Mouse (Mus musculus) cerebellum, adult 8-10 months (tissue): ENCODE measurements around the gene Mrpl16.

Experiments
- DNase-seq: peaks from one replicate; pipeline ENCODE4 v3.0.0; 2022

The Mrpl16 gene

GRCm38 (mm10) chr19:11770205-11770892, at the start of gene Mrpl16:
Mrpl16 (plus strand) TSS chr19:11770391.
- DNase-seq = peak; percentile 92

DNA sequence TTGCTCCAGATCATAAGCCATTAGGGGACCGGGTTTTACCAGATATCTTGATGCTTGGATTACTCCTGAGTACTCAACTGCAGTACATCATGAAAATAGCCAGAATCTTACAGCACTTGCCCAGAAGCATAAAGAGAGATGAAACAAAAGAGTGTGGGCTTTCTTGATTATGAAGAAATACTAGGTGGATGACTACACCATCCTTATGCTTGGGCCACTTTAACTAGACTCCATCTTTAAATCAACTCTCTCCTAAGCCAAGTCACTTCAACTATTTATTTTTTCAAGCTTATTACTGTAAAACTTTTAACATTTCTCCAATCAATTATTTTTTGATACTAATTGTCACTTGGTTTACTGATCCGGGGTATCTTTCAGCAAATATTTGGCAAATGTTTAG, 46.3 kb upstream of the Mrpl16 start:
- no peak for DNase-seq

DNA sequence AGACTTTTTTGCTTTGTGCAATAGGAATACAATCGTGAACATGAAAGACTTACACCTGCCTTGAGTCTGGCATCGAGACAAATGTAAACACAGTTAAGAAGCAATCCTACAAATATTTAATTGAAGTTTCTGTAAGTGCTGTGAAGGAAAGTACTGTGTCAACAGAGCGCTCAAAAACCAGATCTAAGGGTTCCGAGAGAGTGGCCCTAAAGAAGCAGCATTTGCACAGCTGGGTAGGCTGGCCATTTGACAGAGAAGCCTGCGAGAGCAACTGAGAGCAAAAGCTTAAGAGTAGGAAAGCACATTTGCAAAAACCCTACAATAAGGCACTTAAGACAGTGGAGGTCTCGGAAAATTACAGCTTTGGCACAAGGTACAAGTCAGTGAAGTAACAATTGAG, 45.9 kb upstream of the Mrpl16 start:
- DNase-seq = no peak

- no peak for DNase-seq
Observed at GRCm38 (mm10) chr19:11725915-11726314, 44.3 kb upstream of the Mrpl16 start.

GRCm38 (mm10) chr19:11727304-11727703, 42.9 kb upstream of the Mrpl16 start:
- no peak for DNase-seq

DNA sequence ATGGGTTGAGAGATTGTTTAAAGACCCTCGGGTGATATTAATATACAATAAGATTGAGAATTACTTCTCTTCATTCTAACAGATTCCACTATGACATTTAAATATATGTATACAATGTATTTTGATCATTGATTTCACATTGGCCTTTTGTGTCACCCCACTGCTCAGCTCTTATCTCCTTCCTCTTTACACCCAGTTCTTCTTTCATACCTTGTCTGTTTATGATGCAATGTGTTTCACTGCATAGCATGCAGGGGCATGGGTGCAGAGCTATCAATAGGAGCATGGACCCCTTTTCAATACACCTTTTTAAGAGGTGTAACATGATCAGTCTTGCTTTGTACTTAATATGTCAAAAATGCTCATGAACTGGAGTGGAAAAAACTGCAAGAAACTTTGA, 39.9 kb upstream of the Mrpl16 start:
- DNase-seq = no peak

GRCm38 (mm10) chr19:11736455-11736854, 33.7 kb upstream of the Mrpl16 start:
- no peak for DNase-seq

- DNase-seq = no peak
Observed at GRCm38 (mm10) chr19:11745680-11746079, 24.5 kb upstream of the Mrpl16 start.

DNA sequence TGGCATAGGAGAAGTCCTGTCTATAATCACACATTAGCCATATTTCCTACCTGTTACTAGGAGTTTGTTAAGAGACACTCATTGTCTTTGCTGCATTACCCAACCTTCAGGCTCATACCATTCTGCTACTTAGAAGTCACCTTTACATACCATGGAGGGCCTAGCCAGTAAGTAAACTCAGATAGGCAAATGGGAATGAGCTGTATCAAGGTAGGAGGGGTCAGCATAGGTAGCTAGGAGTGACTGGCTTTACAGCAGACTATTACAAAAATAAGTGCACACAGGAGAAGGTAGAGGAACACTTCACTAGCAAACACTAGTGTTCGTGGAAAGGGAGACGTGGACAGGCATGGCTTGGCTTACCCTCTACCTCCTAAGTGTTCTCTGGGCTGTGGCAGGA, 22.9 kb upstream of the Mrpl16 start, which contains the start of gene Gif:
Gene Gif (plus strand): TSS at position 257 of the 400 bp plus-strand sequence.
- DNase-seq = no peak

DNA sequence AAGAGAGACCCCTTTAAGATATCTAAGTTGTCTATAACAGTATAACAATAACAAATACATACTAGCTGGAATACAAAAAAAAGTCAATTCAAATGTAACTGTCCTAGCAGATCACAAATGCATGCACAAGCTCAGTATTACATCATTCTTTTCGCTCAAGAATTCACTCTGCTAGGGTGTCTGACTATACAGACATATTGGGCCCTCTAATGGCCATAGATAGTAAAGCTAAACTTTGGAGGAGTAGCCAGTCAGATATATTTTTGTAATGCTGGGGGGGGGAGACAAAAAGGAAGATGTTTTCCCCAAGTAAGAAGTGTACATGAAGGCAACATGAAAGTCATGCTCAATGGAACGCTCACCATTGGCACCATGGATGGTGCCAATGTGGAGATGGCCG, 5.1 kb upstream of the Mrpl16 start:
- no peak for DNase-seq

GRCm38 (mm10) chr19:11766413-11766812, 3.8 kb upstream of the Mrpl16 start:
- DNase-seq = no peak

DNA sequence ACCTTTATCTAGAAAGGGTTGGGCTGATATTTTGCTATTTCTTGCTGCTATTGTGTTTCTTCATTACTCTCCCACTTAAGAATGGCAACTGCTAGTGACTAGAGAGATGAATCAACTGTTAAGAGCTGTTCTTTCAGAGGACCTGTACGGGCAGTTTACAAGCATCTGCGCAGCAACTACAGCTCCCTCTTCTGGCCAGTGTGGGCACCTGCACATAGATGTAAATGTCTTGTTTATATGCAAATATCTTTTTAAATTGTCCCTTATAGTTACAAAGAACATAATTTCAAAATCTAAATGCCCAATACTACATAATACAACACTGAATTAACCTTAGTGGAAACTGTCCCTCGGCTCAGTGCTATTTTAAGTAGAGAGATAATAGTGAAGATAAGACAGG, 2.0 kb upstream of the Mrpl16 start:
- no peak for DNase-seq

DNA sequence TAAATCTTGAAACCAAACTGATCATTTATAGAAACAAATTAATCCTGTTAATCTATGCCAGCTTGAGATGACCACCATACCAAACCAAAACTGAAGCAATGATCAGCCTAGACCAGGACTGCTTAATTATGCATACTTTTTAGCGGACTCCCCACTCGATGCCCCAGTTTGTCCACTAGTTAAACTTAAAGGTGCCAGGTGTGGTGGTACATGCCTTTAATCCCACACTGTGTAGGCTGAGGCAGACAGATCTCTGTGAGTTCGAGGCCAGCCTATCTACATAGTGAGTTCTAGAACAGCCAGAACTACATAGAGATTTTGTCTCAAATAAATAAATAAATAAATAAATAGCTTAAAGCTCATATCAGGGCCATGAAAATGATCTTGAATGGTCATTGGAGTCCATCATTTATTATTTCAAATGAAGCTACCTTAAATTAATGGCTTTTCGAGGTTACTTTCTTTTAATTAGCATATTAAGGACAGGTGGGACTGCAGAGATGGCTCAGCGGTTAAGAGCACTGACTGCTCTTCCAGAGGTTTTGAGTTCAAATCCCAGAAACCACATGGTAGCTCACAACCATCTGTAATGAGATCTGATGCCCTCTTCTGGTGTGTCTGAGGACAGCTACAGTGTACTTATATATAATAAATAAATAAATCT, 802 bp upstream of the Mrpl16 start:
- DNase-seq = no peak

DNA sequence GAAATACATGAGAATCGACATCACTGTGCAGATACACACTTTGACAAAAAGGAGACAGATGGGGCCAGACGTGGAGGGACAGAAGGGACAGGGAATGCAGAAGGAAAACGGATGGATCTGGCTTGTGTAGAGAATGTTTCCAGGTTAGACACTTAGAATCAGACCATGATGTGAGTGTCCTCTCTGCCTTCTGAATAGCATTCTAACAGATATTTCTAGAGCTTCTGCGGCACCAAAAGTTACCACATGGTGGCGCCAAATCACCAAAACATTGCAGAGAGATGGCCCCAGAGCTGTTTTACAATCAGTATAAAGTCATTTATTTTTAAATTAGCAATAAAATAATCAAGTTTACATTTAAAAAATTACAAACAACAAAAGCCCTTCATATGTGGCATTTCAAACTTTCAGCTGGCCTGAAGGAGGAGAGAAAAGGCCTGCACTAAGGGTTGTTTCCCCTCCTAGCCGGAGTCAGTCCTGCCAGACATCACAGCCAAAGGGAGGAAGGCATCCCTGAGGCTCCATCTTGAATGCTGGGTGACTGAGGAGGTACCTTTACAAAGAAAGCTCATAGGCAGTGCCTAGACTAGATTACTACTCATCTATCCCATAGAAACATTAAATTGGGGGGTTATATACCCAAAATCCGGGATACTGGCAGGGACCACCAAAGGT, 7.1 kb downstream of the Mrpl16 start:
- DNase-seq = peak; percentile 58

DNA sequence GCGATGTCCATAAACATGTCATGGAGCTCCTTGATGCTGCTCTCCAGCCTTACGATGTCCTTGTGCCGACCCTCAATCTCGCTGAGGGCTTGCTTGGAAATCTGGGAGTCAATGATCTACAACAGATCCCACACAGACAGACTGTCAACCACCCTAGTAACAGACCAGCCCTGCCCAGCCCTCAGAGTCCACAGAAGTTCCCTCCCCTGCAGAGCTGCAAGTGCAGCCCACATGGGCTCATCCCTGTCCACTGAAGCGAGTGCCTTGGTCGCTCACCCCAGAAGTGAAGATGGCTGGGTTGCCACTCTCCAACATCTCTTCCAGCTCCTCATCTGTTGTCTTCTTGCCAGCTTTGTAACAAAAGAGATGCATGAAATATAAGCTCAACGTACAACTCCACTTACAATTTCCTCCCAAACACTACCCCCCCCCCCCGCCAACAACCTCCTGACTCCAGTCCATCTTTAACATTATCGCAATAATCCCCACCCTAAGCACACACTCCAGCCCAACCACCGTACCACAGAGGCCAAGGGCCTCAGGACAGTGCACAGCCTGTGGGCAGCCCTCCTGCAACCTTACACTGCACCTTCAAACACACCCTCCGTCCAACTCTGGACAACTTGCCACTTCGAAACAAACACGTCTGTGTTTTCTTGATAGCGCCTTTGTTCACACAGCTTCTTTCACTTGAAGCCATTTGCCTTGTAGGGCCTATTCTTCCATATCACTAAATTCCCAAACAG, 15.4 kb downstream of the Mrpl16 start:
- DNase-seq = no peak

GRCm38 (mm10) chr19:11787826-11788225, 17.6 kb downstream of the Mrpl16 start:
- no peak for DNase-seq

GRCm38 (mm10) chr19:11788876-11789275, 18.7 kb downstream of the Mrpl16 start:
- DNase-seq = no peak

GRCm38 (mm10) chr19:11791825-11792224, 21.6 kb downstream of the Mrpl16 start:
- DNase-seq = no peak

- DNase-seq = no peak
Observed at GRCm38 (mm10) chr19:11793741-11794359, 23.7 kb downstream of the Mrpl16 start.

DNA sequence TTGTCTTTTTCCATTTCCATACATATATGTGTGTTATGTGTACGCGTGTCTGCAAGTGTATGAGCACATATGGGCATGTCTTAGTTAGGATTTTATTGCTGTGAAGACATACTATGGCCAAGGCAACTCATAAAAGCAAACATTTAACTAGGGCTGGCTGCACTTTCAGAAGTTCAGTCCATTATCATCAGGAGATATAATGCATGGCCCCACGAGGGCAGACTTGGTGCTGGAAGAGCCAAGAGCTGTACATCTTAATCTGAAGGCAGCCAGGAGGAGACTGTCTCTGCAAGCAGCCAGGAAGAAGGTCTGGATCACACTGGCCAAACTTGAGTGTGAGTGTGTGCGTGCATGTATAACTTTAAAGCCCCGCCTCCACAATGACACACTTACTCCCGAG, 24.3 kb downstream of the Mrpl16 start:
- no peak for DNase-seq

DNA sequence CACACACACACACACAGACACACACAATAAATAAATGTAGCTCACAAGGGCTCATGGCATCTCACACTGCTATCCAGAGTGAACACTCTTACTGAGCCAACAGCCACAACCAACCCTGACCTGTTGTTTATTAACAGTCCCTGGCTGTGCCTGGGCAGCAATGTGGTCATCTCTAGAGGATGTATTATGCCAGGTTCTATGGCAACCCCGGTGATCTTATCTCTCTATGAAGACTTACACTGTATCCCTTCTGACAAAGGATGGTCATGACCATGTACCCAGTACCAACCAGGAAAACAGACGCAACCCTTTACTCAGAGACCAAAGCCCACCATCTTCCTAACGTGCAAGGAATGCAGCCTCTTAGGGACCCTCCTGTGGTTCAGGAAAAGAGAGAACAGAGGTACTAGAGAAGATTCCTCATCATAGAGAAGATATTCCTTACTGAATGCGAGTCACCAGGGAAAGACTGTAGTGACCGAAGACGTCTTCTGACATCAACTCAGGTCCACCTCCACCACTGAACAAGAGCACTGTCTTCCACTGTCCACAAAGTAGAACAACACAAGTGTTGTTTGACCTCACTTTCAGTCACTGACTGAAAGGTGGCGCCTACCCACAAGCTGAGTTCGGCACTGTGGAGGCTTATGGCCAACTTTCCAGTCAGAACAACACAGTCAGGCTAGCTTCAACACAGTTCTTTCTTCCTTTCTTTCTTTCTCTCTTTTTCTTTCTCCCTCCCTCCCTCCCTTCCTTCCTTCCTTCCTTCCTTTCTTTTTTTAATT, 30.5 kb downstream of the Mrpl16 start:
- DNase-seq = no peak

GRCm38 (mm10) chr19:11804423-11804822, 34.2 kb downstream of the Mrpl16 start:
- no peak for DNase-seq
